In the genomic region with DNA sequence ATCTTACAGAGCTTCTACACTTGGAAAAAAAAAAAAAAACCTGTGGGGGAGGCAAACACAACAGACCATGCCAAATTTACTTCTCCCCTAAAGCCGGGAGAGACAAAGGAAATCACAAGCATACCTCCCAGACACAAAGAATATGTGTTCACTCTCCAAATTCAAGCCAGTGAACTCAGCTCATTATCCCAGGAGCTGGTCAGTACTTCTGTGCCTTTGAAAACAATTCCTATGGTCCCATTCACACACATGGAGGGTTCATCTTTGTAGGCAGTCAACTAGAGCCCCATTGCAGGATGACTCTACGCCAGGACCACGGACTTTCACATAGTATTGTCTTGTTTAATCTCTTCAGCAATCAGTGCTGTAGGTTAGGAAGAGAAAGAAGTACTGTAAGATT, we compare ENCODE assay signal across 25 mouse cellular contexts.
A peak's percentile ranks its signal among the peaks of the same experiment; 100 is the strongest.
DNase-seq lines count a peak whose midpoint lies in the region; ATAC-seq and TF ChIP-seq lines count a peak whose summit lies in the region.
"Had no signal": no experiment of that assay in that cellular context is flagged by ENCODE, and none has a peak within 500 bp of the region (broad histone marks: within the 10 kb centered on the region; RNA-seq: fewer than 3 reads in every experiment).

No protein-coding gene starts in this region.

- no peaks in the 10 kb centered on the region for H3K27me3 ChIP-seq in midbrain, embryonic 10.5 days (ENCODE audit: low read depth, poor library complexity, severe bottlenecking)
- H3K27me3 ChIP-seq in midbrain, postnatal 0 days (ENCODE audit: insufficient read depth, low read length), result no peaks in the 10 kb centered on the region
- H3K27me3 ChIP-seq in embryonic facial prominence, embryonic 10.5 days (replicated peaks; ENCODE audit: low read depth, poor library complexity, severe bottlenecking), result no peaks in the 10 kb centered on the region; the same call in 1 of the 2 replicates
- no peaks in the 10 kb centered on the region for H3K27me3 ChIP-seq in forebrain, embryonic 14.5 days (replicated peaks; ENCODE audit: control insufficient read depth, insufficient read depth, low read length)
- no peaks in the 10 kb centered on the region for H3K27me3 ChIP-seq in midbrain, embryonic 14.5 days (ENCODE audit: control insufficient read depth, insufficient read depth, low read length)
- H3K27me3 ChIP-seq in lung, postnatal 0 days (replicated peaks; ENCODE audit: insufficient read depth, low read length), result no peaks in the 10 kb centered on the region
- H3K27me3 ChIP-seq: heart, embryonic 12.5 days; limb, embryonic 13.5 days; lung, embryonic 15.5 days; stomach, embryonic 15.5 days had no signal

- no peaks in the 10 kb centered on the region for H3K36me3 ChIP-seq in midbrain, embryonic 10.5 days
- no peaks in the 10 kb centered on the region for H3K36me3 ChIP-seq in midbrain, postnatal 0 days (ENCODE audit: insufficient read depth, low read length)
- no peaks in the 10 kb centered on the region for H3K36me3 ChIP-seq in embryonic facial prominence, embryonic 10.5 days (replicated peaks)
- H3K36me3 ChIP-seq in forebrain, embryonic 14.5 days (ENCODE audit: control insufficient read depth, insufficient read depth, low read length), result no peaks in the 10 kb centered on the region
- H3K36me3 ChIP-seq in midbrain, embryonic 14.5 days (ENCODE audit: control insufficient read depth, insufficient read depth, low read length), result no peaks in the 10 kb centered on the region
- no peaks in the 10 kb centered on the region for H3K36me3 ChIP-seq in lung, postnatal 0 days (ENCODE audit: insufficient read depth, low read length)
- H3K36me3 ChIP-seq: heart, embryonic 12.5 days; limb, embryonic 13.5 days; lung, embryonic 15.5 days; stomach, embryonic 15.5 days had no signal

- intact Hi-C loops in left cerebral cortex, postnatal 25 days (cut with DNase I), result no loop called here

- WGBS in midbrain, embryonic 10.5 days, result 38% methylated on average over 3 of the region's 3 CpGs
- 19% methylated on average over 3 of the region's 3 CpGs for WGBS in midbrain, postnatal 0 days
- 40% methylated on average over 3 of the region's 3 CpGs for WGBS in embryonic facial prominence, embryonic 10.5 days
- WGBS in forebrain, embryonic 14.5 days, result 3% methylated on average over 3 of the region's 3 CpGs
- WGBS in midbrain, embryonic 14.5 days, result 6% methylated on average over 3 of the region's 3 CpGs
- WGBS in lung, postnatal 0 days, result 55% methylated on average over 3 of the region's 3 CpGs

- H3K9me3 ChIP-seq in midbrain, embryonic 10.5 days (replicated peaks), result no peaks in the 10 kb centered on the region
- no peaks in the 10 kb centered on the region for H3K9me3 ChIP-seq in midbrain, postnatal 0 days (ENCODE audit: low read length)
- H3K9me3 ChIP-seq in embryonic facial prominence, embryonic 10.5 days, result no peaks in the 10 kb centered on the region
- H3K9me3 ChIP-seq in forebrain, embryonic 14.5 days (replicated peaks; ENCODE audit: control insufficient read depth, low read length), result no peaks in the 10 kb centered on the region
- H3K9me3 ChIP-seq in midbrain, embryonic 14.5 days (ENCODE audit: control insufficient read depth, low read length), result no peaks in the 10 kb centered on the region
- H3K9me3 ChIP-seq in lung, postnatal 0 days (ENCODE audit: low read length), result no peaks in the 10 kb centered on the region
- H3K9me3 ChIP-seq: limb, embryonic 13.5 days; lung, embryonic 15.5 days; stomach, embryonic 15.5 days had no signal

- H3K4me1 ChIP-seq in midbrain, embryonic 10.5 days, result peaks cover 36% of the 10 kb centered on the region
- no peaks in the 10 kb centered on the region for H3K4me1 ChIP-seq in midbrain, postnatal 0 days (ENCODE audit: insufficient read depth, low read length)
- peaks cover 30% of the 10 kb centered on the region for H3K4me1 ChIP-seq in embryonic facial prominence, embryonic 10.5 days
- H3K4me1 ChIP-seq in forebrain, embryonic 14.5 days (ENCODE audit: control insufficient read depth, insufficient read depth, low read length), result peaks cover 29% of the 10 kb centered on the region
- peaks cover 20% of the 10 kb centered on the region for H3K4me1 ChIP-seq in midbrain, embryonic 14.5 days (ENCODE audit: control insufficient read depth, insufficient read depth, low read length)
- no peaks in the 10 kb centered on the region for H3K4me1 ChIP-seq in lung, postnatal 0 days (ENCODE audit: insufficient read depth, low read depth, low read length)
- H3K4me1 ChIP-seq: limb, embryonic 13.5 days; lung, embryonic 15.5 days; stomach, embryonic 15.5 days had no signal

- H3K9ac ChIP-seq in midbrain, postnatal 0 days (replicated peaks; ENCODE audit: low read length, poor library complexity, severe bottlenecking), result no peak overlapping the region
- H3K9ac ChIP-seq in forebrain, embryonic 14.5 days (ENCODE audit: low read length), result 0 out of 2 replicates have a peak overlapping the region, but pooled peaks have one; percentile 2
- no peak overlapping the region for H3K9ac ChIP-seq in midbrain, embryonic 14.5 days (replicated peaks; ENCODE audit: low read length)
- H3K9ac ChIP-seq in lung, postnatal 0 days (replicated peaks; ENCODE audit: low read depth), result no peak overlapping the region
- H3K9ac ChIP-seq: heart, embryonic 12.5 days; limb, embryonic 13.5 days; liver, embryonic 14.5 days; lung, embryonic 15.5 days; stomach, embryonic 15.5 days had no signal

- no peak for DNase-seq in midbrain, embryonic 10.5 days (ENCODE audit: low spot score)
- no peak for DNase-seq in midbrain, postnatal 0 days (ENCODE audit: low spot score)
- no peak for DNase-seq in embryonic facial prominence, embryonic 10.5 days (ENCODE audit: low spot score)
- peak; percentile 70 for DNase-seq in forebrain, embryonic 14.5 days (ENCODE audit: low spot score)
- peak; percentile 18 for DNase-seq in midbrain, embryonic 14.5 days
- no peak for DNase-seq in left cerebral cortex, postnatal 25 days (ENCODE audit: low spot score in 2 of 2)
- DNase-seq in adrenal gland, adult 8-10 months, result no peak
- DNase-seq in lung, postnatal 0 days (ENCODE audit: low spot score), result no peak
- DNase-seq: adrenal gland, postnatal 25 days; cerebellum, adult 2 months; cerebellum, postnatal 36 days; gastrocnemius, postnatal 10 days; heart, adult 11 months; heart, postnatal 14 days; kidney, adult 2 months; thymus, adult 2 months had no signal

- H3K4me3 ChIP-seq in midbrain, embryonic 10.5 days, result peak overlapping the region; percentile 4; the same call in 1 of the 2 replicates
- no peak overlapping the region for H3K4me3 ChIP-seq in midbrain, postnatal 0 days (ENCODE audit: low read depth, low read length)
- H3K4me3 ChIP-seq in embryonic facial prominence, embryonic 10.5 days, result no peak overlapping the region
- H3K4me3 ChIP-seq in forebrain, embryonic 14.5 days (ENCODE audit: low read depth, low read length), result no peak overlapping the region
- H3K4me3 ChIP-seq in midbrain, embryonic 14.5 days (replicated peaks; ENCODE audit: low read depth, low read length), result no peak overlapping the region
- H3K4me3 ChIP-seq in lung, postnatal 0 days (ENCODE audit: low read depth, low read length), result no peak overlapping the region
- H3K4me3 ChIP-seq: erythroblast, embryonic 14.5 days; heart, embryonic 12.5 days; limb, embryonic 13.5 days; lung, embryonic 15.5 days; stomach, embryonic 15.5 days had no signal

- TF ChIP-seq CTCF in midbrain, postnatal 0 days (IDR thresholded peaks at IDR 0.05), result no peak
- no peak for TF ChIP-seq CTCF in lung, postnatal 0 days (IDR thresholded peaks at IDR 0.05)

- peak overlapping the region; percentile 84 for H3K27ac ChIP-seq in midbrain, embryonic 10.5 days (replicated peaks)
- H3K27ac ChIP-seq in midbrain, postnatal 0 days (ENCODE audit: low read depth, low read length), result no peak overlapping the region
- H3K27ac ChIP-seq in embryonic facial prominence, embryonic 10.5 days (replicated peaks), result peak overlapping the region; percentile 61; the same call in 1 of the 2 replicates
- H3K27ac ChIP-seq in forebrain, embryonic 14.5 days (ENCODE audit: low read depth, low read length), result peak overlapping the region; percentile 73
- no peak overlapping the region for H3K27ac ChIP-seq in midbrain, embryonic 14.5 days (replicated peaks; ENCODE audit: low read depth, low read length)
- H3K27ac ChIP-seq in lung, postnatal 0 days (ENCODE audit: low read length), result no peak overlapping the region
- H3K27ac ChIP-seq: limb, embryonic 13.5 days; liver, embryonic 14.5 days; lung, embryonic 15.5 days; macrophage; stomach, embryonic 15.5 days had no signal

- H3K4me2 ChIP-seq in midbrain, postnatal 0 days (ENCODE audit: low read depth, low read length, poor library complexity, severe bottlenecking), result no peak overlapping the region
- H3K4me2 ChIP-seq in forebrain, embryonic 14.5 days (ENCODE audit: low read length), result peak overlapping the region; percentile 27; the same call in 1 of the 2 replicates
- no peak overlapping the region for H3K4me2 ChIP-seq in midbrain, embryonic 14.5 days (ENCODE audit: low read length)
- no peak overlapping the region for H3K4me2 ChIP-seq in lung, postnatal 0 days (replicated peaks; ENCODE audit: low read depth, low read length)
- H3K4me2 ChIP-seq: heart, embryonic 12.5 days; limb, embryonic 13.5 days; lung, embryonic 15.5 days; stomach, embryonic 15.5 days had no signal

- TF ChIP-seq EP300 in lung, postnatal 0 days (IDR thresholded peaks at IDR 0.05), result no peak

- ATAC-seq in midbrain, postnatal 0 days (ENCODE audit: low FRiP score), result no peak
- 0 out of 2 replicates have a peak, but pooled peaks have one; percentile 44 for ATAC-seq in forebrain, embryonic 14.5 days
- ATAC-seq in midbrain, embryonic 14.5 days (ENCODE audit: low FRiP score, low TSS enrichment), result no peak
- ATAC-seq in lung, postnatal 0 days, result no peak
- ATAC-seq: activated CD4-positive, CD25-positive, alpha-beta regulatory T cell, adult 4 months; inflammation-experienced regulatory T-cells, adult 6 months had no signal

Comparison
In these comparisons a context has a peak if more than half of its experiments do, and no peak if none do; other contexts are left out.
1. DNase-seq: peak in forebrain, embryonic 14.5 days (single experiment) and midbrain, embryonic 14.5 days (single experiment); none in midbrain, embryonic 10.5 days (single experiment), midbrain, postnatal 0 days (single experiment), embryonic facial prominence, embryonic 10.5 days (single experiment), left cerebral cortex, postnatal 25 days (0 of 2), adrenal gland, adult 8-10 months (single experiment) and lung, postnatal 0 days (single experiment).
2. H3K27ac ChIP-seq: peak in midbrain, embryonic 10.5 days (single experiment), embryonic facial prominence, embryonic 10.5 days (single experiment) and forebrain, embryonic 14.5 days (single experiment); none in midbrain, postnatal 0 days (single experiment), midbrain, embryonic 14.5 days (single experiment) and lung, postnatal 0 days (single experiment).